Mouse (Mus musculus) common myeloid progenitor, adult 5-6 weeks (primary cell): ENCODE measurements around the gene Pitx3. TPM values are rescaled to one million over a fixed set of nuclear protein-coding genes. Genes with fewer than 3 reads are reported as not detected.

Source experiments
- total RNA-seq: library from RNA; stranded (forward); fragments of 200-1000, 187-1606 nt; gene quantifications from 2 replicates; pipeline ENCODE4 v1.2.3, GENCODE M21; 2017

The Pitx3 gene
- total RNA-seq, 1 experiment from 2014 or later, result not detected

Other genes starting within 250 kb of the Pitx3 start
- 7.4 and 9.5 TPM in 2 replicates for gene Armh3, start 149.8 kb downstream of the Pitx3 start, total RNA-seq
- 4.1 and 4.9 TPM in 2 replicates for gene Hps6, start 144.8 kb downstream of the Pitx3 start, total RNA-seq
- gene Pprc1, start 103.4 kb downstream of the Pitx3 start, total RNA-seq, result 15.0 and 48.0 TPM in 2 replicates
- gene Ldb1, start 103.1 kb downstream of the Pitx3 start, total RNA-seq, result 136 and 160 TPM in 2 replicates
- gene Nolc1, start 72.5 kb downstream of the Pitx3 start, total RNA-seq, result 197 and 199 TPM in 2 replicates
- gene Elovl3, start 16.4 kb downstream of the Pitx3 start, total RNA-seq, result not detected in 2 replicates
- gene Gbf1, start 4.2 kb upstream of the Pitx3 start, total RNA-seq, result 23.7 and 38.7 TPM in 2 replicates
- 7.2 and 8.3 TPM in 2 replicates for gene Nfkb2, start 156.0 kb upstream of the Pitx3 start, total RNA-seq
- 0.69 TPM in 1 of 2 replicates, not detected in the other for gene Psd, start 178.8 kb upstream of the Pitx3 start, total RNA-seq
- 3.3 and 4.3 TPM in 2 replicates for gene Fbxl15, start 179.9 kb upstream of the Pitx3 start, total RNA-seq
- 143 and 149 TPM in 2 replicates for gene Cuedc2, start 190.4 kb upstream of the Pitx3 start, total RNA-seq
- gene Mfsd13a, start 192.8 kb upstream of the Pitx3 start, total RNA-seq, result 11.5 and 13.6 TPM in 2 replicates
- gene 2310034G01Rik, start 202.0 kb upstream of the Pitx3 start, total RNA-seq, result 1.5 and 2.5 TPM in 2 replicates
- gene Actr1a, start 247.4 kb upstream of the Pitx3 start, total RNA-seq, result 80.1 TPM in 2 replicates
- gene Sufu, start 248.6 kb upstream of the Pitx3 start, total RNA-seq, result 22.2 and 30.2 TPM in 2 replicates